Mouse (Mus musculus) right cerebral cortex, postnatal 25 days (tissue): ENCODE measurements around the gene Magt1.
"Not testable (repeated sequence)": the region's sequence is repeated elsewhere in the genome, so short reads cannot be mapped to it uniquely, and the experiment has no call there.

Source experiments
- DNase-seq: peaks from one replicate; pipeline ENCODE4 v3.0.0; 2022

Magt1 gene

GRCm38 (mm10) chrX:105939245-105939644, 72.5 kb downstream of the Magt1 start:
- no peak for DNase-seq

- DNase-seq = no peak
Observed at GRCm38 (mm10) chrX:105937736-105938135, 74.0 kb downstream of the Magt1 start.

- no peak for DNase-seq
Observed at GRCm38 (mm10) chrX:105934341-105934740, 77.4 kb downstream of the Magt1 start.

GRCm38 (mm10) chrX:105929478-105930038, 82.1 kb downstream of the Magt1 start:
- DNase-seq = no peak

GRCm38 (mm10) chrX:105928861-105929477, 82.7 kb downstream of the Magt1 start, which contains the start of gene Atrx:
Gene Atrx (minus strand): TSS chrX:105929403.
- peak; percentile 73 for DNase-seq

DNA sequence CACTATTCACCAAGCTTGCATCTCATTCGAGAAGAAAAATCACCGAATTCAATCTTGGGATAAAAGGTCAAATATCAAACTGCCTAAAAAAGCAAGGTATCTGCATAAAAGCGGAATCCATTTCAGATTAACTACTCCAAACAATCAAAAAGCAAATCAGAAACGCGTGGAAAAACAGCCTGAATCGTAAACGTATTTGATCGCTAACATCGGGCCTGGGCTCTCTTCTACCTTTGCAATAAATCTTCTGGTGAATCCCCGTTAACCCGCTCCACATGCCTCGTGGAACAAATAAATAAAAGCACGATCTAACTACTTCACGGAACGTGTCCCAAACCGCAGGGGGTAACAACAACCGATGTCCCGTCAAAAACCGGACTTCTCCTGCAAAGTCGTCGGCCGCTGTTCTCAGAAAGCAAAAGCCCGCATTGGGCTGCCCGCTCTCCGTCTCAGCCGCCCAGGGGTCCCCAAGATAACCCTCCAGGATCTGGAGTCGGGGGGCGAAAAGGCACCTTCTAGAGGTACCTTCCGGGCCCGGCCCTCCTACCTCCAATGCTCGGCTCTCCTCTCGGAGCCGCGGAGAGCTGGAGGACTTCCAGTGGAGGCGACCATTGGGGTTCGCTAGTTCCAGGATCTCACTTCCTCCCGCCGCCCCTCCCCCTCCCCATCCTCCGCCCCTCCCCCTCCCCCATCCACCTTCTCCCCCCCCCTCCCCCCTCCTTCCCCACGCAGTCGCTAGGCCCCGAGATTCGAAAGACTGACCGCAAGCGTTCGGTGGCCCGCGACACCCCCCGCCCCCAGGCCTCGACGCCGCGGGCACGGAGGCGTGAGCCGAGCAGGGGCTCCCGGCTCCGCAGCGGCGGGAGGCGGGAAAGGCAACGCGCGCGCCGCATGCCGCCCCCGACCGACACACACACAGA, 83.5 kb downstream of the Magt1 start:
- peak; percentile 26 for DNase-seq

- peak; percentile 6 for DNase-seq
Observed at GRCm38 (mm10) chrX:105926121-105926735, 85.5 kb downstream of the Magt1 start.

GRCm38 (mm10) chrX:105924326-105925070, 87.2 kb downstream of the Magt1 start:
- DNase-seq = no peak

DNA sequence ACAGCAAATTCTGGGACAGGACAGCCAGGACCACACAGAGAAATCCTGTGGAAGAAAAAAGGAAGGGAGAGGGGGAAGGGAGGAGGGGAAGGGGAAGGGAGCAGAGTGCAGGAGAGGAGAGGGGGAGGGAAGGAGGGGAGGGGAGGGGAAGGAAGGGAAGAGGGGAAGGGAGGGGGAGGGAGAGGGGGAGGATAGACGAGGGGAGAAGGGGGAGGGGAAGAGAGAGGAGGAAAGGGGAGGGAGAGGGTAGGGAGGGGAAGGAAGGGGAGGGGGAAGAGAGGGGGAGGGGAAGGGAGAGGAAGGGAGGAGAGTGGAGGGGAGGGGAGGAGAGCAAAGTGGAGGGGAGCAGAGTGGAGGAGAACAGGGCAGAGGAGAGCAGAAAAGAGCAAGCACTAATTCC, 87.8 kb downstream of the Magt1 start:
- no peak for DNase-seq

GRCm38 (mm10) chrX:105922986-105923385, 88.7 kb downstream of the Magt1 start:
- not testable (repeated sequence) for DNase-seq

- no peak for DNase-seq
Observed at GRCm38 (mm10) chrX:105921421-105921820, 90.3 kb downstream of the Magt1 start.
